Comparison of ENCODE assay signal across 8 mouse cellular contexts in the genomic region with DNA sequence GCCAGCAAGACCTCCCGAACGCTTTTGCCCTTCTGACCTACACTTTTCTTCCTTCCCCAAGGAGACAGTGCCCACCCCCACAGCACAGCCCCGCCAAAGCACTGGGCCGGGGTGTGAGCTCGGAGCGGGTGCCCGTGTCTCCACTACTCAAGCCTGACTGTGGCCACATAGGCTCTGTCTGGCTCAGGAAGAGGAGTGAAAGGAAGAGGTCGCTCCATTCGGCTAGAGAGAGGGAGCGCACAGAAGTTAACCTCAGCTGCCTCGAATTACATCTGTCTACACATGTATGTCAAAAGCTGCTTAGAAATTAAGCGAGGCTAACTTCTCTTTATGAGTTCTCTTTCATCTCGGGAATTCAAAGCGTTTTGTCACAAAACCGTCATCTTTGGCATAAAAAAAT.
DNase-seq lines count a peak whose midpoint lies in the region; ATAC-seq and TF ChIP-seq lines count a peak whose summit lies in the region.

No protein-coding gene starts in this region.

- no peak for ATAC-seq in stomach, embryonic 16.5 days (ENCODE audit: insufficient read depth, low FRiP score)

- H3K4me2 ChIP-seq in stomach, embryonic 16.5 days (ENCODE audit: low read depth, low read length): peak overlapping the region; percentile 56

- peak; percentile 14 to 19 for DNase-seq in left cerebral cortex, adult 2 months (ENCODE audit: extremely low spot score in 1 of 2, low spot score in 2 of 2)
- DNase-seq in left cerebral cortex, adult 8-10 months (ENCODE audit: low spot score in 2 of 2): no peak
- peak; percentile 73 for DNase-seq in embryo, embryonic 10 days (ENCODE audit: low spot score)
- DNase-seq in heart, adult 9 months (ENCODE audit: low spot score in 2 of 2): peak; percentile 17 to 19
- DNase-seq in kidney, postnatal 14 days: peak; percentile 22
- DNase-seq in mesoderm, embryonic 11.5 days (ENCODE audit: low read depth, low spot score): peak; percentile 43
- DNase-seq in urinary bladder, postnatal 25 days (ENCODE audit: low spot score): no peak

- no peaks in the 10 kb centered on the region for H3K9me3 ChIP-seq in stomach, embryonic 16.5 days (replicated peaks; ENCODE audit: control insufficient read depth, low read length)

- H3K4me3 ChIP-seq in left cerebral cortex, adult 2 months: peak overlapping the region; percentile 29
- peak overlapping the region; percentile 36 for H3K4me3 ChIP-seq in stomach, embryonic 16.5 days (replicated peaks; ENCODE audit: low read length)

- H3K36me3 ChIP-seq in stomach, embryonic 16.5 days (ENCODE audit: control insufficient read depth, insufficient read depth, low read length): no peaks in the 10 kb centered on the region

- H3K4me1 ChIP-seq in stomach, embryonic 16.5 days (ENCODE audit: control insufficient read depth, insufficient read depth, low read length): peaks cover 6% of the 10 kb centered on the region

- WGBS in stomach, embryonic 16.5 days: 3% methylated on average over 15 of the region's 15 CpGs

- H3K9ac ChIP-seq in stomach, embryonic 16.5 days (ENCODE audit: low read length): peak overlapping the region; percentile 49; the same call in 1 of the 2 replicates

- no peak for TF ChIP-seq CTCF in left cerebral cortex, adult 2 months (IDR thresholded peaks at IDR 0.05)

- H3K27ac ChIP-seq in left cerebral cortex, adult 2 months: no peak overlapping the region
- H3K27ac ChIP-seq in stomach, embryonic 16.5 days (ENCODE audit: low read length): no peak overlapping the region

- intact Hi-C loops in left cerebral cortex, adult 2 months (cut with DNase I): loop anchor here (5.0 kb wide), 1 partner anchor 70 kb away; the partner anchor contains the start of gene Slc4a7

- H3K27me3 ChIP-seq in stomach, embryonic 16.5 days (ENCODE audit: control insufficient read depth, insufficient read depth, low read length): no peaks in the 10 kb centered on the region

Comparison
In these comparisons a context has a peak if more than half of its experiments do, and no peak if none do; other contexts are left out.
1. DNase-seq: peak in left cerebral cortex, adult 2 months (2 of 2), embryo, embryonic 10 days (single experiment), heart, adult 9 months (2 of 2), kidney, postnatal 14 days (single experiment) and mesoderm, embryonic 11.5 days (single experiment); none in left cerebral cortex, adult 8-10 months (0 of 2) and urinary bladder, postnatal 25 days (single experiment).